Mouse (Mus musculus) lung, adult 2 months (tissue): ENCODE measurements around the gene Kdm5d. TPM values are rescaled to one million over a fixed set of nuclear protein-coding genes. Genes with fewer than 3 reads are reported as not detected.

ENCODE experiments used
- DNase-seq: peaks from one replicate; pipeline ENCODE4 v3.0.0; 2022
- H3K4me1 ChIP-seq: fragments of 200-500 bp; 2 replicates; pipeline ENCODE4 v1.6.1; 2011; ENCODE audit warnings: low read length; ENCODE audit not compliant: control insufficient read depth, insufficient read depth
- H3K4me3 ChIP-seq: fragments of 200-500 bp; replicated peaks from 2 replicates; pipeline ENCODE3; 2011; ENCODE audit warnings: low read depth, mild to moderate bottlenecking, control low read depth, low read length; ENCODE audit errors: extremely low read depth
- CTCF ChIP-seq: fragments of 200-500 bp; IDR thresholded peaks from 2 replicates; pipeline ENCODE4 v1.5.1; 2011; ENCODE audit warnings: mild to moderate bottlenecking, low read length, control low read depth; ENCODE audit not compliant: insufficient read depth
- POLR2A ChIP-seq: fragments of 200-500 bp; IDR thresholded peaks from 2 replicates; pipeline ENCODE4 v1.6.1; 2011; ENCODE audit warnings: low read depth, mild to moderate bottlenecking, control low read depth, low read length, borderline replicate concordance; ENCODE audit errors: extremely low read depth
- WGBS: fragments of 180-500 bp; shearing (Covaris S2); methylation state at CpG from one replicate; pipeline ENCODE4 v1.1.7; 2018; 5-methylcytosine and 5-hydroxymethylcytosine counted together
- polyA plus RNA-seq: library from polyadenylated mRNA; depleted of rRNA; stranded (reverse); fragments of >200 nt; gene quantifications from 2 replicates; pipeline ENCODE4 v1.2.3, GENCODE M21; 2012; rRNA removed

Gene Kdm5d
- polyA plus RNA-seq, result 4.9 and 6.7 TPM in 2 replicates

DNA sequence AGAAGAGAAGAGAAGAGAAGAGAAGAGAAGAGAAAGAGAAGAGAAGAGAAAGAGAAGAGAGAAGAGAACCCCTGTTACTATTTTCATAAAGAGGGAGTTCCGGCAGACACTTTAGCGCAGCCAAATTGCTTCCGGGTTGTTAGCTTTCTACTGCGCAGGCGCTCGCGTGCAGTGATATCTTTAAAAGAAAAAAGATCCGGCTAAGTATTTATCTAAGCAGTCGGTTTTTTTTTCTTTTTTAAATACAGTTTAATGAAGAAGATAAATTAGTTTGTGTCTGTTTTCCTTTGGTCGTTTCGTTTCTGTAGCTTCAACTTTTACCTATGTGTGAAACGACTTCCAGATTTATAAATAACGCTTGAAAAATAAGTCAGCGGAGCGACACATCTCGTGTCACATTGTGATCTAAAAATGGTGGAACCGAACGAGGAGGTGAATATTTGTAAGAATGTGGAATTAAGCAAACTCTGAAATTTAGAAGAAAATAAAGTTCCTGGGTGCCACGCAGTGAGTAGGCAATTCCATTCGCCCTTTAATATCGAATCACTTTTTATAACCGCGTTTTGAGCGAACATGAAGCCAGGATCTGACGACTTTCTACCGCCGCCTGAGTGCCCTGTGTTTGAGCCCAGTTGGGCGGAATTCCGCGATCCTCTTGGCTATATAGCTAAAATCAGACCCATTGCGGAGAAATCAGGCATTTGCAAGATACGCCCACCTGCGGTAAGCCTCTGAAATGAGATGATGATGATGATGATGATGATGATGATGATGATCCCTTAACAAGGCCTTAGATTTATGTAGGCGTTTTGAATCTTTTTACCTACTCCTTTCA is at the start of gene Kdm5d:
Kdm5d (plus strand) TSS at position 396 of the 835 bp plus-strand sequence.
- H3K4me3 ChIP-seq, result peak within 1 kb of the TSS; percentile 96
- peak; percentile 24 for DNase-seq
- WGBS, result no CpG with 5 or more reads among the region's 34 CpGs
- TF ChIP-seq POLR2A (no peak), CTCF (no peak)
- no peaks in the 10 kb centered on the region; the same call in 1 of the 2 replicates for H3K4me1 ChIP-seq

DNA sequence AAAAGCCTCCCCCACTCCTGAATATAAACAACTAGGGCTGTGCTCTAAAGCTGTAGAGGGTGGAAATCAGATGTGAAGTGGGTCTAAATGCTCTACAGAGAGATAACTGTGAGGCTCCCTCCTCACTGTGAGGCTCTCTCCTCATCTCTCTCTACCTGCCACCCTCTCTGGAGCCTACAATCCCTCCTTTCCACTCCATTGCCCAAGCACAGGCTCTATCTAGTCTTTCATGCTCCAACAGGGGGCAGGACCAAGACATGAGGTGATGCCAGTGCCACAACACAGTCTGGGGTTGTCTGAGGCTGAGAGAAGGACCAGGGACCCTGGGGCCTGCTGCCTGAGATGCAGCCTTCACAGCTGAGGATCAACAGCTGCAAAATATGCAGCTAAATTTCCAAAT is 25.2 kb upstream of the Kdm5d start:
- H3K4me1 ChIP-seq, result no peaks in the 10 kb centered on the region
- no peak overlapping the region for H3K4me3 ChIP-seq
- TF ChIP-seq CTCF (no peak), POLR2A (no peak)
- no peak for DNase-seq

GRCm38 (mm10) chrY:872855-873549 is 24.6 kb upstream of the Kdm5d start:
- no peak for TF ChIP-seq CTCF
- no peak for TF ChIP-seq POLR2A
- H3K4me1 ChIP-seq, result no peaks in the 10 kb centered on the region
- no peak for DNase-seq
- no peak overlapping the region for H3K4me3 ChIP-seq
- WGBS, result no CpG with 5 or more reads among the region's 18 CpGs

Other genes starting within 250 kb of the Kdm5d start
- not detected in 2 replicates for gene Zfy1, start 100.4 kb upstream of the Kdm5d start, polyA plus RNA-seq
- not detected in 2 replicates for gene Uba1y, start 79.1 kb upstream of the Kdm5d start, polyA plus RNA-seq
- gene Eif2s3y, start 112.8 kb downstream of the Kdm5d start, polyA plus RNA-seq, result 5.1 and 10.1 TPM in 2 replicates